Mouse (Mus musculus) cerebellum, adult 2 months (tissue): Measurements from ENCODE around the gene Mapre3.

Source experiments
- CTCF ChIP-seq: fragments of 200-500 bp; IDR thresholded peaks from 2 replicates; pipeline ENCODE4 v1.5.1; 2011; ENCODE audit warnings: low read depth, mild to moderate bottlenecking, control low read depth, low read length, moderate library complexity, borderline replicate concordance; ENCODE audit not compliant: insufficient read depth
- POLR2A ChIP-seq: fragments of 200-500 bp; IDR thresholded peaks from 2 replicates; pipeline ENCODE4 v1.6.1; 2011; ENCODE audit warnings: low read length, control low read depth, borderline replicate concordance; ENCODE audit not compliant: insufficient read depth

DNA sequence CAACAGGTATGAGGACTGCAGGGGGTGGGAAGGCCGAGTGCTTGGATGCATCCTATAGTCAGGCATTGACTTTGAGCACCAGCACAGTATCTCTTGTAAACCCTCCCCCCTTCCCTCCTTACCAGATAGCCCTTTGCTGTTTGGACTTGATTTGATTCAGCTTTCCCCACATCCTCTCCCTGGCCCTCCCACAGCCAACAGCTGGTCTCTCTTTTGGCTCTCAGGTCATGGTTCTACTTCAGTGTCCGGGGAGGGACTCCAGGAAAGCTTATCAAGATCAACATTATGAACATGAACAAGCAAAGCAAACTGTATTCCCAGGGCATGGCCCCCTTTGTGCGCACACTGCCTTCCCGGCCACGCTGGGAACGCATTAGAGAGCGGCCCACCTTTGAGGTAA lies 75.9 kb downstream of the Mapre3 start:
- TF ChIP-seq POLR2A (no peak), CTCF (no peak)
